Mouse (Mus musculus): ENCODE results near the gene Spred3. TPM values are rescaled to one million over a fixed set of nuclear protein-coding genes. Genes with fewer than 3 reads are reported as not detected.
"Not testable (repeated sequence)": the region's sequence is repeated elsewhere in the genome, so short reads cannot be mapped to it uniquely, and the experiment has no call there.

Gene Spred3
- polyA plus RNA-seq, 1 experiment from 2014 or later = 3.4 TPM

GRCm38 (mm10) chr7:29155196-29155837, 14.9 kb downstream of the Spred3 start:
- peaks cover 5% of the 10 kb centered on the region; the same call in 1 of the 2 replicates for H3K4me1 ChIP-seq (ENCODE audit: insufficient read depth, low read length)
- peak overlapping the region; percentile 88 for H3K4me3 ChIP-seq (ENCODE audit: low read length)
- peaks cover 18% of the 10 kb centered on the region for H3K27me3 ChIP-seq (ENCODE audit: insufficient read depth, low read length)
- H3K36me3 ChIP-seq (ENCODE audit: insufficient read depth, low read length) = peaks cover 5% of the 10 kb centered on the region; the same call in 1 of the 2 replicates
- no peaks in the 10 kb centered on the region for H3K9me3 ChIP-seq (ENCODE audit: low read length)
- peak; percentile 92 for ATAC-seq (ENCODE audit: low FRiP score, low TSS enrichment)
- peak overlapping the region; percentile 92 for H3K4me2 ChIP-seq (replicated peaks; ENCODE audit: low read depth, low read length)
- peak overlapping the region; percentile 88 for H3K9ac ChIP-seq (replicated peaks; ENCODE audit: low read length)
- peak overlapping the region; percentile 92 for H3K27ac ChIP-seq (ENCODE audit: low read length)
- WGBS = 8% methylated on average over 35 of the region's 37 CpGs

GRCm38 (mm10) chr7:29154018-29154720, 16.0 kb downstream of the Spred3 start:
- H3K9me3 ChIP-seq (ENCODE audit: low read length) = no peaks in the 10 kb centered on the region
- 95% methylated on average over 14 of the region's 14 CpGs for WGBS

GRCm38 (mm10) chr7:29151486-29151885, 18.7 kb downstream of the Spred3 start:
- Histone ChIP-seq H3K27me3 (ENCODE audit: insufficient read depth, low read length) (no peaks in the 10 kb centered on the region), H3K4me1 (ENCODE audit: insufficient read depth, low read length) (peaks cover 5% of the 10 kb centered on the region; the same call in 1 of the 2 replicates), H3K9me3 (ENCODE audit: low read length) (no peaks in the 10 kb centered on the region), H3K27ac (ENCODE audit: low read length) (no peak overlapping the region), H3K4me2 (replicated peaks; ENCODE audit: low read depth, low read length) (no peak overlapping the region), H3K4me3 (ENCODE audit: low read length) (no peak overlapping the region), H3K36me3 (ENCODE audit: insufficient read depth, low read length) (peaks cover 5% of the 10 kb centered on the region; the same call in 1 of the 2 replicates), H3K9ac (replicated peaks; ENCODE audit: low read length) (no peak overlapping the region)
- 67% methylated on average over 10 of the region's 10 CpGs for WGBS
- no peak for ATAC-seq (ENCODE audit: low FRiP score, low TSS enrichment)

More at GRCm38 (mm10) chr7:29154018-29154720, 16.0 kb downstream of the Spred3 start:
- Histone ChIP-seq H3K4me2 (replicated peaks; ENCODE audit: low read depth, low read length) (no peak overlapping the region), H3K27ac (ENCODE audit: low read length) (no peak overlapping the region), H3K4me1 (ENCODE audit: insufficient read depth, low read length) (peaks cover 5% of the 10 kb centered on the region; the same call in 1 of the 2 replicates), H3K9ac (replicated peaks; ENCODE audit: low read length) (no peak overlapping the region), H3K4me3 (ENCODE audit: low read length) (no peak overlapping the region), H3K36me3 (ENCODE audit: insufficient read depth, low read length) (peaks cover 5% of the 10 kb centered on the region; the same call in 1 of the 2 replicates), H3K27me3 (ENCODE audit: insufficient read depth, low read length) (peaks cover 16% of the 10 kb centered on the region)
- ATAC-seq (ENCODE audit: low FRiP score, low TSS enrichment) = no peak

GRCm38 (mm10) chr7:29148771-29149170, 21.4 kb downstream of the Spred3 start:
- H3K27ac ChIP-seq (ENCODE audit: low read length) = no peak overlapping the region
- H3K27me3 ChIP-seq (ENCODE audit: insufficient read depth, low read length) = no peaks in the 10 kb centered on the region
- 0 out of 2 replicates have a peak, but pooled peaks have one; percentile 21 for ATAC-seq (ENCODE audit: low FRiP score, low TSS enrichment)
- H3K36me3 ChIP-seq (ENCODE audit: insufficient read depth, low read length) = no peaks in the 10 kb centered on the region
- H3K4me3 ChIP-seq (ENCODE audit: low read length) = no peak overlapping the region
- no peak overlapping the region for H3K4me2 ChIP-seq (replicated peaks; ENCODE audit: low read depth, low read length)
- no peak overlapping the region for H3K9ac ChIP-seq (replicated peaks; ENCODE audit: low read length)
- WGBS = 84% methylated on average over 15 of the region's 15 CpGs
- no peaks in the 10 kb centered on the region for H3K4me1 ChIP-seq (ENCODE audit: insufficient read depth, low read length)
- no peaks in the 10 kb centered on the region for H3K9me3 ChIP-seq (ENCODE audit: low read length)

- ATAC-seq (ENCODE audit: low FRiP score, low TSS enrichment) = no peak
- H3K4me2 ChIP-seq (replicated peaks; ENCODE audit: low read depth, low read length) = no peak overlapping the region
- H3K9me3 ChIP-seq (ENCODE audit: low read length) = no peaks in the 10 kb centered on the region
- H3K4me3 ChIP-seq (ENCODE audit: low read length) = no peak overlapping the region
- H3K36me3 ChIP-seq (ENCODE audit: insufficient read depth, low read length) = no peaks in the 10 kb centered on the region
- WGBS = 71% methylated on average over 7 of the region's 7 CpGs
- H3K27ac ChIP-seq (ENCODE audit: low read length) = no peak overlapping the region
- no peaks in the 10 kb centered on the region for H3K4me1 ChIP-seq (ENCODE audit: insufficient read depth, low read length)
- H3K27me3 ChIP-seq (ENCODE audit: insufficient read depth, low read length) = no peaks in the 10 kb centered on the region
- no peak overlapping the region for H3K9ac ChIP-seq (replicated peaks; ENCODE audit: low read length)
Observed at GRCm38 (mm10) chr7:29146625-29147367, 23.4 kb downstream of the Spred3 start.

- H3K4me3 ChIP-seq (ENCODE audit: low read length) = no peak overlapping the region
- 90% methylated on average over 4 of the region's 4 CpGs for WGBS
- no peaks in the 10 kb centered on the region for H3K27me3 ChIP-seq (ENCODE audit: insufficient read depth, low read length)
- H3K4me1 ChIP-seq (ENCODE audit: insufficient read depth, low read length) = no peaks in the 10 kb centered on the region
- H3K4me2 ChIP-seq (replicated peaks; ENCODE audit: low read depth, low read length) = no peak overlapping the region
- no peak overlapping the region for H3K27ac ChIP-seq (ENCODE audit: low read length)
- H3K9ac ChIP-seq (replicated peaks; ENCODE audit: low read length) = no peak overlapping the region
- no peaks in the 10 kb centered on the region for H3K9me3 ChIP-seq (ENCODE audit: low read length)
- no peaks in the 10 kb centered on the region for H3K36me3 ChIP-seq (ENCODE audit: insufficient read depth, low read length)
- ATAC-seq (ENCODE audit: low FRiP score, low TSS enrichment) = no peak
Observed at GRCm38 (mm10) chr7:29144006-29144405, 26.2 kb downstream of the Spred3 start.

GRCm38 (mm10) chr7:29141416-29141815, 28.8 kb downstream of the Spred3 start:
- H3K36me3 ChIP-seq (ENCODE audit: insufficient read depth, low read length) = no peaks in the 10 kb centered on the region
- H3K4me3 ChIP-seq (ENCODE audit: low read length) = no peak overlapping the region
- H3K27me3 ChIP-seq (ENCODE audit: insufficient read depth, low read length) = no peaks in the 10 kb centered on the region; the same call in 1 of the 2 replicates
- no peak overlapping the region for H3K4me2 ChIP-seq (replicated peaks; ENCODE audit: low read depth, low read length)
- no peak overlapping the region for H3K9ac ChIP-seq (replicated peaks; ENCODE audit: low read length)
- 71% methylated on average over 8 of the region's 8 CpGs for WGBS
- H3K27ac ChIP-seq (ENCODE audit: low read length) = no peak overlapping the region
- no peak for ATAC-seq (ENCODE audit: low FRiP score, low TSS enrichment)
- no peaks in the 10 kb centered on the region for H3K9me3 ChIP-seq (ENCODE audit: low read length)
- H3K4me1 ChIP-seq (ENCODE audit: insufficient read depth, low read length) = 0 out of 2 replicates have a peak, but pooled peaks cover 2% of the 10 kb centered on the region

- not testable (repeated sequence) for H3K27ac ChIP-seq (ENCODE audit: low read length); H3K4me3 ChIP-seq (ENCODE audit: low read length); H3K27me3 ChIP-seq (ENCODE audit: insufficient read depth, low read length); ATAC-seq (ENCODE audit: low FRiP score, low TSS enrichment); H3K4me2 ChIP-seq (replicated peaks; ENCODE audit: low read depth, low read length); H3K9ac ChIP-seq (replicated peaks; ENCODE audit: low read length); H3K9me3 ChIP-seq (ENCODE audit: low read length); H3K36me3 ChIP-seq (ENCODE audit: insufficient read depth, low read length)
- WGBS = 94% methylated on average over 3 of the region's 4 CpGs
- H3K4me1 ChIP-seq (ENCODE audit: insufficient read depth, low read length) = peaks cover 10% of the 10 kb centered on the region; the same call in 1 of the 2 replicates
Observed at GRCm38 (mm10) chr7:29139237-29139636, 31.0 kb downstream of the Spred3 start.

- H3K36me3 ChIP-seq (ENCODE audit: insufficient read depth, low read length) = no peaks in the 10 kb centered on the region
- H3K4me1 ChIP-seq (ENCODE audit: insufficient read depth, low read length) = peaks cover 11% of the 10 kb centered on the region; the same call in 1 of the 2 replicates
- no peaks in the 10 kb centered on the region; the same call in 1 of the 2 replicates for H3K27me3 ChIP-seq (ENCODE audit: insufficient read depth, low read length)
- H3K9me3 ChIP-seq (ENCODE audit: low read length) = no peaks in the 10 kb centered on the region
- H3K4me3 ChIP-seq (ENCODE audit: low read length) = no peak overlapping the region
- H3K27ac ChIP-seq (ENCODE audit: low read length) = no peak overlapping the region
- 46% methylated on average over 16 of the region's 16 CpGs for WGBS
- H3K9ac ChIP-seq (replicated peaks; ENCODE audit: low read length) = no peak overlapping the region
- H3K4me2 ChIP-seq (replicated peaks; ENCODE audit: low read depth, low read length) = no peak overlapping the region
- no peak for ATAC-seq (ENCODE audit: low FRiP score, low TSS enrichment)
Observed at GRCm38 (mm10) chr7:29137429-29137828, 32.8 kb downstream of the Spred3 start.

All from kidney, embryonic 16.5 days (tissue).